Mouse (Mus musculus): ENCODE data around the gene Cfap298. TPM values are rescaled to one million over a fixed set of nuclear protein-coding genes. Genes with fewer than 3 reads are reported as not detected.

Gene Cfap298
- total RNA-seq (2023) = 1 to 10 TPM; 4.9 to 8.0 TPM

GRCm38 (mm10) chr16:90934687-90935328, at the start of gene Cfap298:
Cfap298 (minus strand) TSS chr16:90935114.

Other genes starting within 250 kb of the Cfap298 start
- 10 to 100 TPM; 25.6 to 26.3 TPM for gene Mis18a, start 207.7 kb downstream of the Cfap298 start, total RNA-seq (2023)
- not detected for gene Mrap, start 196.9 kb downstream of the Cfap298 start, total RNA-seq (2023)
- gene Urb1, start 124.7 kb downstream of the Cfap298 start, total RNA-seq (2023) = 1 to 10 TPM; 5.3 to 7.2 TPM
- not detected for gene Eva1c, start 108.4 kb downstream of the Cfap298 start, total RNA-seq (2023)
- gene Synj1, start 76.2 kb upstream of the Cfap298 start, total RNA-seq (2023) = 100 to 1,000 TPM; 130 to 146 TPM
- 10 to 100 TPM; 60.3 to 65.0 TPM for gene Paxbp1, start 109.4 kb upstream of the Cfap298 start, total RNA-seq (2023)
- under 1 TPM in 1 of 2 experiments, not detected in 1; 0.24 TPM for gene 4932438H23Rik, start 160.0 kb upstream of the Cfap298 start, total RNA-seq (2023)

Data from neutrophil, adult 59 days (primary cell).